Mouse (Mus musculus) cerebellum, adult 2 months (tissue): ENCODE measurements around the gene Twsg1.

Experiments
- CTCF ChIP-seq: fragments of 200-500 bp; IDR thresholded peaks from 2 replicates; pipeline ENCODE4 v1.5.1; 2011; ENCODE audit warnings: low read depth, mild to moderate bottlenecking, control low read depth, low read length, moderate library complexity, borderline replicate concordance; ENCODE audit not compliant: insufficient read depth
- POLR2A ChIP-seq: fragments of 200-500 bp; IDR thresholded peaks from 2 replicates; pipeline ENCODE4 v1.6.1; 2011; ENCODE audit warnings: low read length, control low read depth, borderline replicate concordance; ENCODE audit not compliant: insufficient read depth

GRCm38 (mm10) chr17:65903826-65904225 lies 47.2 kb downstream of the Twsg1 start:
- no peak for TF ChIP-seq POLR2A
- no peak for TF ChIP-seq CTCF
